Mouse (Mus musculus) hindbrain, embryonic 10.5 days (tissue): ENCODE measurements around the gene Ggt5. TPM values are rescaled to one million over a fixed set of nuclear protein-coding genes. Genes with fewer than 3 reads are reported as not detected.

Experiments used
- polyA plus RNA-seq: library from polyadenylated mRNA; unstranded; fragments of >200 nt; fragmentation: Nextera tagmentation; extraction: Ambion mirVana; gene quantifications from 2 replicates; pipeline ENCODE4 v1.2.1, GENCODE M21; 2016

Ggt5 gene
- polyA plus RNA-seq, 1 experiment from 2014 or later: 0.82 TPM

Other genes with a start within 250 kb of the Ggt5 start
- 0.19 TPM in 1 of 2 replicates, not detected in the other for gene Upb1, start 188.2 kb upstream of the Ggt5 start, polyA plus RNA-seq
- 269 and 286 TPM in 2 replicates for gene Snrpd3, start 71.8 kb upstream of the Ggt5 start, polyA plus RNA-seq
- gene Gucd1, start 71.4 kb upstream of the Ggt5 start, polyA plus RNA-seq: 32.5 and 32.9 TPM in 2 replicates
- 2.8 and 6.6 TPM in 2 replicates for gene Lrrc75b, start 29.0 kb upstream of the Ggt5 start, polyA plus RNA-seq
- 3.3 and 3.4 TPM in 2 replicates for gene Ggt1, start 27.7 kb upstream of the Ggt5 start, polyA plus RNA-seq
- 2.0 and 3.0 TPM in 2 replicates for gene Susd2, start 54.7 kb downstream of the Ggt5 start, polyA plus RNA-seq
- gene Cabin1, start 175.0 kb downstream of the Ggt5 start, polyA plus RNA-seq: 36.8 and 38.4 TPM in 2 replicates
- gene Ddt, start 184.1 kb downstream of the Ggt5 start, polyA plus RNA-seq: 94.1 and 95.3 TPM in 2 replicates
- not detected in 2 replicates for gene Gm20441, start 191.6 kb downstream of the Ggt5 start, polyA plus RNA-seq
- gene Gstt3, start 192.1 kb downstream of the Ggt5 start, polyA plus RNA-seq: 1.4 and 1.9 TPM in 2 replicates
- gene Gstt1, start 209.2 kb downstream of the Ggt5 start, polyA plus RNA-seq: 3.8 and 4.1 TPM in 2 replicates
- not detected in 2 replicates for gene Gstt4, start 233.2 kb downstream of the Ggt5 start, polyA plus RNA-seq
- 7.9 and 8.5 TPM in 2 replicates for gene Gstt2, start 248.1 kb downstream of the Ggt5 start, polyA plus RNA-seq